Mouse (Mus musculus): Measurements from ENCODE around the gene Snx21. TPM values are rescaled to one million over a fixed set of nuclear protein-coding genes. Genes with fewer than 3 reads are reported as not detected.

Gene Snx21
- polyA plus RNA-seq, 1 experiment from 2014 or later: 11.6 TPM

GRCm38 (mm10) chr2:164752454-164752853, 33.2 kb upstream of the Snx21 start:
- Histone ChIP-seq H3K27me3 (ENCODE audit: control insufficient read depth, insufficient read depth, low read length) (no peaks in the 10 kb centered on the region), H3K9ac (ENCODE audit: low read depth, low read length) (no peak overlapping the region), H3K4me2 (replicated peaks; ENCODE audit: low read depth, low read length) (no peak overlapping the region), H3K36me3 (ENCODE audit: control insufficient read depth, insufficient read depth, low read length) (peaks cover 10% of the 10 kb centered on the region; the same call in 1 of the 2 replicates), H3K9me3 (ENCODE audit: control insufficient read depth, low read length) (no peaks in the 10 kb centered on the region), H3K4me1 (replicated peaks; ENCODE audit: control insufficient read depth, insufficient read depth, low read length) (no peaks in the 10 kb centered on the region), H3K4me3 (ENCODE audit: low read depth, low read length) (no peak overlapping the region), H3K27ac (ENCODE audit: low read depth, low read length) (no peak overlapping the region)
- ATAC-seq (ENCODE audit: low FRiP score): no peak
- WGBS: 92% methylated on average over 2 of the region's 2 CpGs
- DNase-seq (ENCODE audit: low spot score): no peak

GRCm38 (mm10) chr2:164754105-164754504, 31.5 kb upstream of the Snx21 start:
- Histone ChIP-seq H3K9me3 (ENCODE audit: control insufficient read depth, low read length) (no peaks in the 10 kb centered on the region), H3K27me3 (ENCODE audit: control insufficient read depth, insufficient read depth, low read length) (no peaks in the 10 kb centered on the region), H3K27ac (ENCODE audit: low read depth, low read length) (no peak overlapping the region), H3K4me3 (ENCODE audit: low read depth, low read length) (no peak overlapping the region), H3K4me1 (replicated peaks; ENCODE audit: control insufficient read depth, insufficient read depth, low read length) (no peaks in the 10 kb centered on the region), H3K4me2 (replicated peaks; ENCODE audit: low read depth, low read length) (no peak overlapping the region), H3K36me3 (ENCODE audit: control insufficient read depth, insufficient read depth, low read length) (peaks cover 10% of the 10 kb centered on the region; the same call in 1 of the 2 replicates), H3K9ac (ENCODE audit: low read depth, low read length) (no peak overlapping the region)
- ATAC-seq (ENCODE audit: low FRiP score): no peak
- DNase-seq (ENCODE audit: low spot score): no peak
- 90% methylated on average over 11 of the region's 11 CpGs for WGBS

- Histone ChIP-seq H3K27me3 (ENCODE audit: control insufficient read depth, insufficient read depth, low read length) (no peaks in the 10 kb centered on the region), H3K4me1 (replicated peaks; ENCODE audit: control insufficient read depth, insufficient read depth, low read length) (no peaks in the 10 kb centered on the region), H3K4me3 (ENCODE audit: low read depth, low read length) (no peak overlapping the region), H3K27ac (ENCODE audit: low read depth, low read length) (no peak overlapping the region), H3K36me3 (ENCODE audit: control insufficient read depth, insufficient read depth, low read length) (peaks cover 10% of the 10 kb centered on the region; the same call in 1 of the 2 replicates), H3K4me2 (replicated peaks; ENCODE audit: low read depth, low read length) (no peak overlapping the region), H3K9ac (ENCODE audit: low read depth, low read length) (no peak overlapping the region), H3K9me3 (ENCODE audit: control insufficient read depth, low read length) (no peaks in the 10 kb centered on the region)
- no peak for ATAC-seq (ENCODE audit: low FRiP score)
- DNase-seq (ENCODE audit: low spot score): no peak
- WGBS: 95% methylated on average over 2 of the region's 2 CpGs
Observed at GRCm38 (mm10) chr2:164754800-164755199, 30.8 kb upstream of the Snx21 start.

- Histone ChIP-seq H3K9ac (ENCODE audit: low read depth, low read length) (no peak overlapping the region), H3K27ac (ENCODE audit: low read depth, low read length) (no peak overlapping the region), H3K4me3 (ENCODE audit: low read depth, low read length) (no peak overlapping the region), H3K4me2 (replicated peaks; ENCODE audit: low read depth, low read length) (no peak overlapping the region), H3K4me1 (replicated peaks; ENCODE audit: control insufficient read depth, insufficient read depth, low read length) (no peaks in the 10 kb centered on the region), H3K36me3 (ENCODE audit: control insufficient read depth, insufficient read depth, low read length) (peaks cover 12% of the 10 kb centered on the region; the same call in 1 of the 2 replicates), H3K27me3 (ENCODE audit: control insufficient read depth, insufficient read depth, low read length) (no peaks in the 10 kb centered on the region), H3K9me3 (ENCODE audit: control insufficient read depth, low read length) (no peaks in the 10 kb centered on the region)
- DNase-seq (ENCODE audit: low spot score) (no peak), ATAC-seq (ENCODE audit: low FRiP score) (no peak)
- 94% methylated on average over 11 of the region's 11 CpGs for WGBS
Observed at GRCm38 (mm10) chr2:164757841-164758240, 27.8 kb upstream of the Snx21 start.

- Histone ChIP-seq H3K27ac (ENCODE audit: low read depth, low read length) (no peak overlapping the region), H3K9me3 (ENCODE audit: control insufficient read depth, low read length) (no peaks in the 10 kb centered on the region), H3K4me2 (replicated peaks; ENCODE audit: low read depth, low read length) (no peak overlapping the region), H3K9ac (ENCODE audit: low read depth, low read length) (no peak overlapping the region), H3K4me1 (replicated peaks; ENCODE audit: control insufficient read depth, insufficient read depth, low read length) (no peaks in the 10 kb centered on the region), H3K4me3 (ENCODE audit: low read depth, low read length) (no peak overlapping the region), H3K27me3 (ENCODE audit: control insufficient read depth, insufficient read depth, low read length) (no peaks in the 10 kb centered on the region), H3K36me3 (ENCODE audit: control insufficient read depth, insufficient read depth, low read length) (peaks cover 12% of the 10 kb centered on the region; the same call in 1 of the 2 replicates)
- no peak for ATAC-seq (ENCODE audit: low FRiP score)
- no peak for DNase-seq (ENCODE audit: low spot score)
- 81% methylated on average over 1 of the region's 1 CpGs for WGBS
Observed at GRCm38 (mm10) chr2:164758692-164759091, 26.9 kb upstream of the Snx21 start.

- Histone ChIP-seq H3K4me1 (replicated peaks; ENCODE audit: control insufficient read depth, insufficient read depth, low read length) (no peaks in the 10 kb centered on the region), H3K36me3 (ENCODE audit: control insufficient read depth, insufficient read depth, low read length) (0 out of 2 replicates have a peak, but pooled peaks cover 8% of the 10 kb centered on the region), H3K27ac (ENCODE audit: low read depth, low read length) (no peak overlapping the region), H3K4me2 (replicated peaks; ENCODE audit: low read depth, low read length) (no peak overlapping the region), H3K9me3 (ENCODE audit: control insufficient read depth, low read length) (no peaks in the 10 kb centered on the region), H3K4me3 (ENCODE audit: low read depth, low read length) (no peak overlapping the region), H3K9ac (ENCODE audit: low read depth, low read length) (no peak overlapping the region), H3K27me3 (ENCODE audit: control insufficient read depth, insufficient read depth, low read length) (no peaks in the 10 kb centered on the region)
- ATAC-seq (ENCODE audit: low FRiP score) (no peak), DNase-seq (ENCODE audit: low spot score) (no peak)
- 89% methylated on average over 4 of the region's 4 CpGs for WGBS
Observed at GRCm38 (mm10) chr2:164760059-164760833, 25.4 kb upstream of the Snx21 start.

- Histone ChIP-seq H3K4me3 (ENCODE audit: low read depth, low read length) (no peak overlapping the region), H3K9me3 (ENCODE audit: control insufficient read depth, low read length) (no peaks in the 10 kb centered on the region), H3K27me3 (ENCODE audit: control insufficient read depth, insufficient read depth, low read length) (no peaks in the 10 kb centered on the region), H3K36me3 (ENCODE audit: control insufficient read depth, insufficient read depth, low read length) (0 out of 2 replicates have a peak, but pooled peaks cover 2% of the 10 kb centered on the region), H3K4me1 (replicated peaks; ENCODE audit: control insufficient read depth, insufficient read depth, low read length) (no peaks in the 10 kb centered on the region), H3K27ac (ENCODE audit: low read depth, low read length) (no peak overlapping the region), H3K4me2 (replicated peaks; ENCODE audit: low read depth, low read length) (no peak overlapping the region), H3K9ac (ENCODE audit: low read depth, low read length) (no peak overlapping the region)
- ATAC-seq (ENCODE audit: low FRiP score) (no peak), DNase-seq (ENCODE audit: low spot score) (no peak)
- whole genome bisulfite sequencing: 98% methylated on average over 2 of the region's 2 CpGs
Observed at GRCm38 (mm10) chr2:164761502-164761901, 24.1 kb upstream of the Snx21 start.

- no peak for DNase-seq (ENCODE audit: low spot score)
- Histone ChIP-seq H3K9me3 (ENCODE audit: control insufficient read depth, low read length) (no peaks in the 10 kb centered on the region), H3K9ac (ENCODE audit: low read depth, low read length) (no peak overlapping the region), H3K4me3 (ENCODE audit: low read depth, low read length) (no peak overlapping the region), H3K27ac (ENCODE audit: low read depth, low read length) (no peak overlapping the region), H3K4me2 (replicated peaks; ENCODE audit: low read depth, low read length) (no peak overlapping the region), H3K36me3 (ENCODE audit: control insufficient read depth, insufficient read depth, low read length) (0 out of 2 replicates have a peak, but pooled peaks cover 2% of the 10 kb centered on the region), H3K27me3 (ENCODE audit: control insufficient read depth, insufficient read depth, low read length) (no peaks in the 10 kb centered on the region), H3K4me1 (replicated peaks; ENCODE audit: control insufficient read depth, insufficient read depth, low read length) (no peaks in the 10 kb centered on the region)
- WGBS: 98% methylated on average over 4 of the region's 4 CpGs
- no peak for ATAC-seq (ENCODE audit: low FRiP score)
Observed at GRCm38 (mm10) chr2:164761971-164762370, 23.7 kb upstream of the Snx21 start.

GRCm38 (mm10) chr2:164762593-164762992, 23.0 kb upstream of the Snx21 start:
- no peak for ATAC-seq (ENCODE audit: low FRiP score)
- H3K36me3 ChIP-seq (ENCODE audit: control insufficient read depth, insufficient read depth, low read length): 0 out of 2 replicates have a peak, but pooled peaks cover 2% of the 10 kb centered on the region
- no peak for DNase-seq (ENCODE audit: low spot score)
- H3K27ac ChIP-seq (ENCODE audit: low read depth, low read length): no peak overlapping the region
- no peak overlapping the region for H3K9ac ChIP-seq (ENCODE audit: low read depth, low read length)
- no peaks in the 10 kb centered on the region for H3K9me3 ChIP-seq (ENCODE audit: control insufficient read depth, low read length)
- no peaks in the 10 kb centered on the region for H3K27me3 ChIP-seq (ENCODE audit: control insufficient read depth, insufficient read depth, low read length)
- 90% methylated on average over 7 of the region's 7 CpGs for WGBS
- H3K4me2 ChIP-seq (replicated peaks; ENCODE audit: low read depth, low read length): no peak overlapping the region
- H3K4me1 ChIP-seq (replicated peaks; ENCODE audit: control insufficient read depth, insufficient read depth, low read length): no peaks in the 10 kb centered on the region
- no peak overlapping the region for H3K4me3 ChIP-seq (ENCODE audit: low read depth, low read length)
